Mouse (Mus musculus): ENCODE results near the gene Csnk2a1.

DNA sequence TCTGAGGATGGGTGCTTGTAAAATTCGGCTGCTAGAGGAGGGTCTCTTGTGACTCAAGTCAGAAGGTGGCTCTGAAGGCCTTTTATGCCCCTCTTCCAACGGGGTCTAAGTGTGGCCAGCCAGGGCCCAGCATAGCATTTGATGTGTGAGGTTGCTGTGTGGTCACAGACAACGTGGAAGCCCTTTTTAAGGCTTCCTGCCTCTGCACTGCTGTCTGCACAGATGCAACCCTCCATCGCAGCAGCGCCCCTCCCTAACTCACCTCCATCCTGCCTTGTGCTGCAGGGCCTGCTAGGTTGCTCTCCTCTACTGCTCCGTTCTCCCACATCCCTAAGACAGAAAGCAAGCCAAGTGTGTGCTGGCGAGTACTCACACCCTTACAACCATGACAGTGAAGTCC lies 36.5 kb upstream of the Csnk2a1 start:
- TF ChIP-seq CTCF (IDR thresholded peaks at IDR 0.05; ENCODE audit: low read depth, low read length) (no peak), POLR2A (IDR thresholded peaks at IDR 0.05; ENCODE audit: extremely low read depth, insufficient read depth, low read length) (no peak)
